Mouse (Mus musculus): ENCODE results near the gene B230118H07Rik.

The B230118H07Rik gene

GRCm38 (mm10) chr2:101520503-101520902 is 128.8 kb downstream of the B230118H07Rik start:
- no peak for DNase-seq (ENCODE audit: low read depth, low spot score)

- no peak for DNase-seq (ENCODE audit: low read depth, low spot score)
These were observed 129.4 kb downstream of the B230118H07Rik start for GRCm38 (mm10) chr2:101519928-101520327.
